Mouse (Mus musculus) adrenal gland, adult (tissue): ENCODE measurements around the gene Klf13.

Experiments used
- DNase-seq, 2 experiments: peaks; one replicate each; pipeline ENCODE4 v3.0.0; 2022 to 2023; ENCODE audit warnings: low spot score in 1 of 2; ENCODE audit not compliant: inconsistent age in 2 of 2

Klf13 gene

DNA sequence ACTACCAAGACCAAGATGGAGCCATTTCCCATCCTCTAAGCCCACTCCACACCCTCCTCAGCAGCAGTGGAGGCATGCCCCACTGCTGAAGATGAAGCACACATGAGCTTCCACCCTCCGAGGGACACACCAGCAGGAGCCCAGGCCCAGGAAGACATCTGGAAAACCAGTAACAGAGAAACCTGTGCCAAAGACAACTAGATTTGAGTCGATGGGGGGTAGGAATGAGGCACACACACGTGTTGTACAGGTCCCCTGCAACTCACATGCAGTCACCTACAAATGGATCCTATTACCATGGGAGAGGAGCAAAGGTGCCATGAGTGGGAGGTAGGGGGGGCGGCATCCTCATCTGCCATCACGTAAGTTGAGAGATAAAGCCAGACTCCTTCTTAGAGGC lies 28.5 kb downstream of the Klf13 start:
- DNase-seq, result peak in 1 of 2 experiments; percentile 53

DNA sequence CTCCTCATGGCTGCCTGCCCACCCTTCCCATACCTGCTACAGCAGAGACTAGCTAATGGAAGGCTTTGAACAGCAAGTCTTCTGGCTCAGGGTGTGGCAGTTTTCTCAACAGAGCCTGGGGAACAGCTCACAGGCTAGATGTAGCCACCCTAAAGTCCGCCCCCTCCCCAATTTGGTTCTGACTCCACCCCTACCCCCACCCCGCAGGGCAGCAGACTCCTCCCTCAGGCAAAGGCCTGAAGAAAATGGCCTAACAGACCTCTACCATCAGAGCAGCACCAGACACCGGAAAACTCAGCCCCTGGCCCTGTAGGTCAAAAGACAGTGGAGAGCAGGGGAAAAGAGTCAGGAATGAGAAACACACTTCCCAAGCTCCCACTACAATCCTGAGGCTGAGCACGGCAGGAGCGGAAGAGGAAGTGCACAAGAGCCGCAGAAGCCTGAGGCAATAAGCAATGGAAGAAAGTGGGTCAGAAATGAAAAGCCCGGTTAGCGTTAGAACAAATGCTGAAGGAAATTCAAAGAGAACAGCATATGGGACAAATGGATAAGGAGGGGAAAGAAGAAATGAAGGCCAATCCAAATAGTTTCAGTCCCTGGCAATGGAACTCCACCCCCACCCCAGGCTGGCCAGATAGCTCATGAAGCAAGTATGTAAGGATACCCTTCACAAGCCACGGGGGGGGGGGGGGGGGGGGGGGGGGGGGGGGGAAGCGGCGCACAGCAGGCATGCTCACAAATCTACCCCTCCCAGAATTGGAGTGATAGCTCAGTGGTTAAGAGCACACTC lies 30.0 kb downstream of the Klf13 start:
- DNase-seq, result peak in 1 of 2 experiments; percentile 62

DNA sequence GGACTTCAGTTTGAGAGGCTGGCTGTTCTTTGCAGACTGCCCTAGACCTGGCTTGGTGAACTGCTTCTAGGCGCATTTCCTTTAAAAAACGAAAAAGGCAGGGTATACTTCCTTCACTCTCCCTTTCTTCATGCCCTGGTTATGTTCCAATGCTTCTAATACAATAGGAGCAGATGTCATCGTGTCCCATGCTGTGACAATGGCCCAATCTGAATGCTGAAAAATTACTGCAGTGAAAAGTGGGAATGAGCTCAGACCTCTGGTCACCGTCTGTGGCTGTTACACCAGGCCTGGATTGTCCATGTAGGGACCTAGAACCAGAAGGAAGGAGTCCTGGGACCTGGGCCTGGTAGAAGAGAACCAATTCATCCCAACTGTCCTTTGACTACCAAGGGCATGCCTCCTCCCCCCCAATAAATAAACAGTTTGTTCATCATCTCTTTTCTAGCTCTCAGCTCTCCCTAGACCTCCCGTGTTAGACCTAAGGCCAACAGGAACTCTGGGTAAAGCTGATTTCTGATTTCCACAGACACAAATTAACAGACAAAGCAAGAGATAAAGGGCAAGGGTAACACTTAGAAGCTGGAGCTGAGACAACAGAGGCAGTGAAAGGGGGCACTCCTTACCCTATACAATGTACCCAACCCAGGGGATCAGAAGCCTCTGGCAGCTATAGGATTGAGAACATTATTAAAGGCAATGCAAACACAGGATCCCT lies 30.8 kb downstream of the Klf13 start:
- peak in 1 of 2 experiments; percentile 57 for DNase-seq

DNA sequence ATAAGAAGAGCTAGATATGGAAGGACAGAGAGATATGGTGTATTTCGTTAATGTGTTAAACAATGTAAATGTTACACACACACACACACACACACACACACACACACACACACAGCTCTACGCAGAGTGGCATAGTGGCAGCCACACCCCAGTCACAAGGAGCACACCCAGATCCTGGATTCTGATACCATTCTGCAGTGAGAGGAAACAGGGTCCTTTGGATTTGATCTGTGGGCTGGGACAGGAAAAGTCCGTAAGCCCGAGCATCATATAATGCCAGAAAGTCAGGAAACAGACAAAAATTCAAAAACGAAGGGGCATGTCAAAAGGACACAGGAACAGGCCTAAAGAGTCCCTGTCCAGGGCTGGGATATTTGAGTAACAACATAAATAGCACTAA lies 33.1 kb downstream of the Klf13 start:
- DNase-seq, result peak in 1 of 2 experiments; percentile 66

DNA sequence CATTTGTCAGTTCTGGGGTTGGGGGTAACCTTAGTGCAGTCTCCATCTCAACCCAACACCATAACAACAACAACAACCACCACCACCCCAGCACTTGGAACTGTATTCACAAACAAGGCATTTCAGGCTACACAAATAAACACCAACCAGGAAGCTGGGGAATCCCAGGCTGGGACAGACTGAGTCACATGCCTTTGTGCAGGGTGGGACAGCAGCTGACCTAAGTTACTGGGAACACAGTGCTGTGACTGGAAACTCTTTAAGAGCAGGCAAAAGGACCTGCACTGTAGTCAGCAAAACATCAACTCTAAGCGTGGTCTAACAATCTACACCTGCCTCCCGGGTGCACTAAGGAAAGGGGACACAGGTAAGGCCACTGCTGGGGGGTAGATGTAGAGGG lies 33.5 kb downstream of the Klf13 start:
- peak in 1 of 2 experiments; percentile 71 for DNase-seq

DNA sequence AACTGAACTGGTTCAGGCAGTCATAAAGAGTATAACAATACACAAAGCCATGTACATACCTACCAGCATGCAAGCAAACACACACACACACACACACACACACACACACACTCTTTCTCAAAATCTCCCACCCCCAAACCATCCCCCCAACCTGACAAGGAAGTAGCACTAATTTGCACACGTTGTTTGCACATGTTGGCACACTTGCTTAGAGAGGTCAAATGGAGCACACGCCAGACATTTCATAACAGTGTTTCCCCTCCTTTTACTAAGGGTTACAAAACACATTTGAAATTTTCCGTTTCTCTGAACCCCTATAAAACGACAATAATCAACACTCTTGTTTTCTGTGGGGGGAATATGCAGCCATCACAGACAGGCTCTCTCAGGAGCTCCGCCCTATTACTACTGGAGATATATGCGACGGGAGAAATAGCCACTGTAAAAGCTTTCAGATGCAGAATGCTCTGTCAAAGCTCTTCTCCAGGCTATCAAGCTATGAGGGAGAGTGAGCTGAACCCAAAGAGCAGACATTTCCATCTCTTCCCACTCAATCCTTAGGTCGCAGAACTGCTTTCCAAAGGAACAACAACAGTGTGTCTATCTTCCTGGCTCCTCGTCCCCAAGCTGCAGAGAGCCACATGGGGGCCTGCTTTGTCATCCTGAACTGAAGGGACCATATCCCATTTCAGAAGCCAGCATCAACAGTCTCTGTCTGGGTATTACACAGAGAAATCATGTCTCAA lies 34.9 kb downstream of the Klf13 start:
- DNase-seq, result no peak

DNA sequence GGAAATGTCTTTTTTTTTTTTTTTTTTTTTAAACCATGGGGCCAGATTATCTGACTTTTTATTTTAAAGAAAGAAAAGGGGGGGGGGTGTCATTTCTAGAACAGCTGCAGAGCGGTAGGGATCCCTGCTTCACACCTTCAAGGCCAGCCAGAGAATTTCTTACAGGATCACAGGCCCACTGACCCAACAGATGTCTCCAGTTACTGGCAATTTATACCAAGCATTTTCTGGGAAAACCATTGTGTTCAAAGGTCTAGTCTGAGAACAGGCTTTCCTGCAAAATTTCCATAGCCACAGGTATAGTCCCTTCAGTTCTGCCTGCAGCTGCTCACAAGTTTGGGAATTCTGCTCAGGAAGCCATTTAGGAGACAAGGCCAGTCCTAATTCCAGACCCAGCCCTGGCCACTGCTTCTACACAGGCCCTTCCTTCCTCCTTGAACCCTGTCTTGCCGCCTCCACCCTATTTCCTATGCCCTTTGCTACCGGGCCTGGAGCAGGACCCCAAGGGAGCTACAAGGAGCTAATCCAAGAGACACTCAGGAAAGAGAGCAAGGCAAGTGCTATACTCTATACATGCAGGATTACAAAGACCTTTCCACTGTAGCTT lies 36.0 kb downstream of the Klf13 start:
- DNase-seq, result peak in 1 of 2 experiments; percentile 67

DNA sequence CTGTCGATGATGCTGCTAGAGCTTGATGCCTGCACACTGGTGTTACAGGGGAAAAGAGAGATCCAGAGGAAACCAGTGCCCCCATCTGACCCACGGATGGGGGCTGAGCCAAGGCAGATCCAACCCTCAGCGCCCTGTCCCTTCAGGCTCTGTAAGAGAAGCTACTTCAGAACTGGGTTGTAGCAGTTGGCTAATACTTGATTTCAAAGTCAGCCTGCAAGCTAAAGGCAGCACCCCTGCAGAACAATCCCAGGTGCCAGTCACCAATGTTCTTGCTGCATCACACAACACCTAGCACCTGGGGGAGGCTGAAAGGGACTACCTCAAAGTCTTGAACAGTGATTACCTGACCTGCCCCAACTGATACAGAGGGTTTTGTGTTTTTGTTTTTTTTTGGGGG lies 36.8 kb downstream of the Klf13 start:
- no peak for DNase-seq

DNA sequence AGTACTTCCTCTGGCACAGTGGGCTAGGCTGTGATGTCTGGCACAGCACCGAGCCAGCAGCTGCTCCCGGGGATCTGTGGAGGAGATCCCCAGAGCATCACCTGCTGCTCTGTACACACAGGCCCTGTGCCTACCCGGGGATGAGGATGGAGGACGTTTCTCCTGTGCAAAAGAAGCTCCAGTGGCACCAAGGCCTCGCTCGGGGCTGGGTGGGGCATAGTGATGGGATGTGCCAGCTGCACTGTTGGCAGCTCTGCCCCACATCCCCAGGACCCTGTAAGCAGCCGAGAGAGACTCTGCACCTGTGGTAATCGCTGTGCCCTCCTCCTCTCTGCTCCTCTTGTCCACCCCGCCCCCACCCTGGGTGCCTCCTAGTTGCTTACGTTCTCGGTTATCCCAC lies 37.4 kb downstream of the Klf13 start:
- DNase-seq, result no peak

DNA sequence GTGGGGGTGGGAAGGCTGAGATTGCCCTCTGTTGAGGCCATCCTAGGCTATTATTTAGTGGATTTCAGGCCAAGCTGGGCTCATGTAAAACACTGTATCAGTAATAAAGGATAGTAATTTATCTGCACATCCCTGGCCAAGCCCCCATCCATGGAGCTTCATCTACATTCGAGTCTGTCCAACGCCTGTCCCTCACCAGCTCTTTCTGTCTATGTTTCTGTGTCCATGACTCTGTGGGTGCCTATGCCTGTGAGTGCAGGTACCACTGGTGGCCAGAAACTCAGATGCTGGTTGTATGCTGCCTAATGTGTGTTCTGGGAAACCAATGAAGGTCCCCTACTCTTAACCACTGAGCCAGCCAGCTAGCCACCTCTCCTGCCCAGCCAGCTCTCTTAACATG lies 38.3 kb downstream of the Klf13 start:
- no peak for DNase-seq

DNA sequence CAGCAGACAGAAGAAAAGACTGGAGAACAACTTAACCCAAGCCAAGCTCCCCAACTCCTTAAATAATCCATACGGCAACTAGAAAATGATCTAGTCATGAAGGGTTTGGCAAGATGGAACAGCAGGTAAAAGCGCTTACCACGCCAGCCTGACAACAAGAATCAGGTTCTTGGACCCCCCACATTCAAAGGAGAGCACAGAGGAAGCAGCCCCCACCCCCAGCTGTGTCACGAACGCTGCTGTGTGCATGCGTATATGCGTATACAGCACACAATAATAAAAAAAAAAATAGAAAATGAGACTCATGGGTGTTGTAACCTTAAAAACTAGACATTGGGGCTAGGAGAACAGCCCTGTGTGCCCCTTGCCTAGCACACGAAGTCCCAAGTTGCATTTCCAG lies 38.8 kb downstream of the Klf13 start:
- no peak for DNase-seq

DNA sequence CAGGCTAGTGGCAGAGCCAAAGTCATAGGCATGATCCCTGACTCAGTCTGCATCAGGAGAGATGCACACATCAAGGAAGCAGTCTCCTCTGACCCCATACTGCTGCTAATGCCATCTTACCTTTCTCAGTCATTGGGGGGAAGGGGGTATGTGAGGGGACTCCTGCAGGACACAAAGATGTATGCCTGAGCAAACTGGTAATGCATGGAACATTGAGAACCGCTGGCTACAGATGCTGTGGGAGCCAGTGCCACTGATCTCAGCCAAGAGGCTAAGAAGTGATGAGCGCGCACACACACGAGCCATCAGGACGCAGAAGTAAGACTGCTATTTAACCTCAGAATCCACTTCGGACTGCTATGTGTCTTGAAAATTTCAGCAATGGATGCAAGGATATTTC lies 40.5 kb downstream of the Klf13 start:
- peak in 1 of 2 experiments; percentile 15 for DNase-seq

DNA sequence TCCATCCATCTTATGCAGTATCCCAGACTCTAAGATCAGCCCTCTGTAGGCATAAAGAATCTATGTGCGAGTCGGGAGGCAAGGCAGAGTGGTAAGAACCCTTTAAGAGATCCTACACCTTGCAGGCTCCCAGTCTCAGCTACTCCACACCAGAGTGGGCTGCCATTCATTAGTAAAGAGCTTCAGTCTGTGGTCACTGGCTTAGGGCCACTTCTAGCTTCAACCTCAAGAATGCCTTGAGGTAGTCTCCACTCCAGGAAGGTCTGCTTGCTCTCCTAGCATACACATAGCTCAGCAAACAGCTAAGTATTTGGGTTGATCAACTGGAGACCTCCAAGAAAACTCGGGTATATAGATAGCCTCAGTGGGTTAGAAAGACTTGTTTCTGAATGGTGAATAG lies 41.1 kb downstream of the Klf13 start:
- no peak for DNase-seq

DNA sequence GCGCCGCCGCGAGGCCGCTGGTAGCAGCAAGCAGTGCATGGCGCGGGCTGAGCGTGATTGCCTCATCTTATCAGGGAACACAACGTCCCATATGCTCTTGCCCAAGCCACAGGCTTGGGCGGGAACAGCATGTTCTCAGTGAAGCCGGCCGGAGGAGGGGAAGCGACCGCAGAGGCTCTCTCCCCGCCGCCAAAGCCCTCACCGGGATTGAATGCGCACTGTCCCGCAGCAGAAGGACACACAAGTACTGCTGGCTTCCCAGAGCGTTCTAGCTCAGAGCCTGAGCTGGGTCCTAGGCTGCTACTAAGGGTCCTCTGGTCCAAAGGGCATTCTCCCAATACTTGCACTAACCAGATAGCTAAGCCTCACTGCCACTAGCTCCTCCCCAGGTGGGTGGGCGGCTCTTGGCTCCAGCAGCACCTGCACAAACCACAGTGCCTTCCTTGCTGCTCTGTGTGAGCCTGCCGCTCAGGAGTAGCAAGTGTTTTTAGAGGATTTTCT lies 41.7 kb downstream of the Klf13 start:
- DNase-seq, result peak; percentile 97

DNA sequence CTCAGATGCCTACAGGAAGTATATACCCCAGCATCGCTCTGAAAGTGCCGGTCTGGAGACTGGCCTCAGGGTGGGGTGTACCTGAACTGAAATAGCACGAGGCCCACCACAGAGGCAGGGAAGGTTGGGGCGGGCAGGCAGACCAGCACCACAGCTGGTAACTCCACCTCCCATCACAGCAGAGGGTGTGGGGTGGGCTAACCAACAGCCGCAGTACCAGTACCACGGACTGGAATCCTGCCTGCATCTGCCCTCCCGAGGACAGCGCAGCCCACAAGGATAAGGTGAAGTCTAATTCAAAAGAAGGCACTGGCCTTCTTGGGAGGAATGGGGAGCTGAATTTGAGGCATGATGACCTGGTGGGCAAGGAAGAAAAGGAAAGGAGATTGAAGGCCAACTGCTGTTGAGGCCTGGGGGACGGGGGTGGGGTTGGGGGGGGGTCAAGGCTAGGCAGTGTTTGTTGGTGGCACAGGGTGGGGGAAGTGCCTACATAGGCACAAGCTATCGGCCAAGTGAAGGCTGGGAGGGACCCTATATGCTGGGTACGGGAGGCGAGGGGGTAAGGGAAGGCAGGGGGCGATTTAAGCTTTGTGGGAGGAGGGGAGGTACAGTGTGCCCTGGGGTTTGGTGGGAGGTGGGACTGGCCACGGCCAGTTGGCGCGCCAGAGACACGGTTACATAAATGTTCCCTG lies 42.3 kb downstream of the Klf13 start:
- DNase-seq, result peak; percentile 57 to 75

DNA sequence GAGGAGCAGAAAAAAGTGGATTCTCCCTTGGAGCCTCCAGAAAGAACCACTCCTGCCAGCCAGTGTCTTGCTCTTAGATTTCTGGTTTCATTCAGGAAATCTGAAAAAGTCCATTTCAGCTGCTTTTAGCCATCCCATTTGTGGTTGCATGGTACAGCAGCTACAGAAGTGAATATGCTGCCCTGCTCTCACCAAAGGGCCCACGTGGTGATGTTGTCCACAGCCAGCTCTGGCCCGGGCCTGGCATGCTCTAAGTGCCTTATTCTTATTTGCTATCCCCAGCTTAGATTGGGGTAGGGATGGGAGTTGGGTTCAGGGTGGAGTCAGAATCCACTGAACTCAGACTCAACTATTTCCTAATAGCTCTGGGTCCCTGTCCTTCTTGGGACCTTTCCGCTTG lies 43.5 kb downstream of the Klf13 start:
- peak; percentile 14 to 59 for DNase-seq

DNA sequence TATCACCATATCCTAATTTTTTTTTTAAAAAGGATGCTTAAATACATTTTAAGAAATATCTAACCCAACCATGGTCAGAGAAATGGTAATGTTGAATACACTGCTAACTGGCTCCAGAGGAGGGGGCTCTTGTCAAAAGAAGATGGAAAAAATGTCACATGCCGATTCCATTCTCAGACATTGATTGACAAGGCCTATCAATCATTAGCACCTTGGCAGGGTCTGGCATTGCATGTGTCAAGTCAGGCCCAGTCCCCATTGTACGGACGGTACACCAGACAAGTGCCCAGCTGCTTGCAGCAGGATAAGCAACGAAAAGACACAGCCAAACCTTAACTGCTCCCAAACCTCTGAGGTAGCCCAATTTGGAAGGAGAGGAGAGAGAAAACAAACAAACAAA lies 44.1 kb downstream of the Klf13 start:
- peak in 1 of 2 experiments; percentile 38 for DNase-seq

DNA sequence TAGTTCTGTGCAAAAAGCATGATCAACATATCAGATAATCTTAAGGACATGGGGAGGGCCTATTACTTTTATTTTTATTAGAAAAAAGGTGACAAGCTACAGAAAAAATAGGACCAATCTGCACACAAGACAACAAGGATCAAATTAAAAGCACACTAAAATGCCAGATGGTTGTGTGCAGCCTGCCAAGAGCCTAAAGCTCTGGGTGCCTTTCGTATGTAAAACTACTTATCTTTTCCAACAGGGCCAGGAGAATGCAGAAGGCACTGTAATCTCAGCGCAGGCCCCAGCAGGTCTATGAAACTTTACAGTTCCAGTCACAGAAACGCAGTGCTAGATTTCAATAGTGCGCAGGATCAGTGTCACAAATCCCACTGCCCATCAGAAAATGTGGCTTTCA lies 45.0 kb downstream of the Klf13 start:
- no peak for DNase-seq

DNA sequence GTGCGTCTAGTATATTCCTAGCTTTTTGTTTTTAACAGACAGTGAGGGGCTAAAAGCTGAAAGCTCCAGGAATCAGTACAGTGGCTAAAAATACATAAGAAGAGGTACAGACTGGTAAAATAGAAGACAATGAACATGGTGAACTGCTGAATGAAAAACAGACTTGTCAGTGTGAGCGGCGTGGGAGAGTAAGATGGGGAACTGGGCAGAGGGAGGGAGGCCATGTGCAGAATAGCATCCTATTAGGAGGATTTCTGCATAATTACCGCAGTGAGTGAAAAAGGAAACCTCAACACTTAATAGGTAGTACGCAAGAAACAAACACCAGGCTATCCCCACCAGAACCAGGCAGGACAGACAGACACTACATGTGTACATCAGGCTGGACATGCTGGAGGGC lies 45.5 kb downstream of the Klf13 start:
- peak in 1 of 2 experiments; percentile 35 for DNase-seq

DNA sequence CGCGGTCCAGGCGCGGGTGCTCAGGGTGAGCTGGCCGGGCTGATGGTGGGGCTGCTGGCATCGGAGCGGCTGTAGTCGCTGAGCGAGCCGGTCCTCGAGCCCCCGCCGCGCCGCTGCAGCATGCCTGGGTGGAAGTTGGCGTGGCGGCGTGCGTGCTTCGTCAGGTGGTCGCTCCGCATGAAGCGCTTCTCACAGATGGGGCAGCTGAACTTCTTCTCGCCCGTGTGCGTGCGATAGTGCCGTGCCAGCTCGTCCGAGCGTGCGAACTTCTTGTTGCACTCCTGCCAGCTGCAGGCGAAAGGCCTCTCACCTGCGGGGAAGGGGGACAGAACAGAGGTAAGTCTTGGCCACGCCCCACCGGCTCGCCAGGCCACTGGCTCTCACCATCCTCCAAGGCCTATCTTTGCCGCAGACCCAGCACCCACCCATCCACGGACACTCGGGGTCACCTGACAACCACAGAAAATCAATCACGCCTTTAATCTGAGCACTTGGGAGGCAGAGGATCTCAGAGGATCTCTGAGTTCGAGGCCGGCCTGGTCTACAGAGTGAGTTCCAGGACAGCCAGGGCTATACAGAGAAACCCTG lies 47.1 kb downstream of the Klf13 start:
- peak; percentile 20 to 43 for DNase-seq
